Mouse (Mus musculus): Measurements from ENCODE around the gene Hspa1b. TPM values are rescaled to one million over a fixed set of nuclear protein-coding genes. Genes with fewer than 3 reads are reported as not detected.
A peak's percentile ranks its signal among the peaks of the same experiment; 100 is the strongest.

Hspa1b gene
- polyA plus RNA-seq, 1 experiment from 2014 or later = 0.26 TPM

GRCm38 (mm10) chr17:34913930-34914665 lies 44.9 kb downstream of the Hspa1b start, which contains the start of gene Slc44a4:
Gene Slc44a4, plus strand, starts transcription at chr17:34914466.
- Histone ChIP-seq H3K4me2 (peak within 1 kb of the TSS; percentile 27; the same call in 1 of the 2 replicates), H3K27me3 (no peaks in the 10 kb centered on the region), H3K9me3 (no peaks in the 10 kb centered on the region), H3K4me1 (peaks cover 16% of the 10 kb centered on the region; the same call in 1 of the 2 replicates), H3K27ac (peak within 1 kb of the TSS; percentile 19; the same call in 1 of the 2 replicates), H3K36me3 (peaks cover 49% of the 10 kb centered on the region), H3K9ac (no peak within 1 kb of the TSS), H3K4me3 (no peak within 1 kb of the TSS)
- no peak for ATAC-seq (ENCODE audit: borderline replicate concordance, extremely low read depth, low FRiP score, low TSS enrichment)
- 34% methylated on average over 18 of the region's 18 CpGs for WGBS

GRCm38 (mm10) chr17:34911945-34912351 lies 47.1 kb downstream of the Hspa1b start:
- H3K27ac ChIP-seq = no peak overlapping the region
- H3K4me2 ChIP-seq = no peak overlapping the region
- no peak overlapping the region for H3K9ac ChIP-seq
- no peaks in the 10 kb centered on the region for H3K9me3 ChIP-seq
- H3K36me3 ChIP-seq = peaks cover 70% of the 10 kb centered on the region
- WGBS = 40% methylated on average over 5 of the region's 5 CpGs
- no peak overlapping the region for H3K4me3 ChIP-seq
- no peaks in the 10 kb centered on the region for H3K27me3 ChIP-seq
- peak; percentile 11; the same call in 1 of the 2 replicates for ATAC-seq (ENCODE audit: borderline replicate concordance, extremely low read depth, low FRiP score, low TSS enrichment)
- peaks cover 16% of the 10 kb centered on the region; the same call in 1 of the 2 replicates for H3K4me1 ChIP-seq

GRCm38 (mm10) chr17:34910982-34911381 lies 48.1 kb downstream of the Hspa1b start:
- no peak overlapping the region for H3K27ac ChIP-seq
- no peak overlapping the region for H3K4me2 ChIP-seq
- peaks cover 16% of the 10 kb centered on the region; the same call in 1 of the 2 replicates for H3K4me1 ChIP-seq
- peaks cover 80% of the 10 kb centered on the region for H3K36me3 ChIP-seq
- ATAC-seq (ENCODE audit: borderline replicate concordance, extremely low read depth, low FRiP score, low TSS enrichment) = no peak
- no peak overlapping the region for H3K9ac ChIP-seq
- H3K9me3 ChIP-seq = no peaks in the 10 kb centered on the region
- 80% methylated on average over 10 of the region's 10 CpGs for WGBS
- H3K4me3 ChIP-seq = no peak overlapping the region
- no peaks in the 10 kb centered on the region for H3K27me3 ChIP-seq

Other genes starting within 250 kb of the Hspa1b start
- gene C4b, start 215.4 kb downstream of the Hspa1b start, polyA plus RNA-seq (2015; fragmentation: Nextera tagmentation; extraction: Ambion mirVana) = 0.11 and 0.42 TPM in 2 replicates
- gene Cyp21a1, start 154.7 kb downstream of the Hspa1b start, polyA plus RNA-seq (2015; fragmentation: Nextera tagmentation; extraction: Ambion mirVana) = not detected in 2 replicates
- 32.7 and 33.7 TPM in 2 replicates for gene Stk19, start 122.3 kb downstream of the Hspa1b start, polyA plus RNA-seq (2015; fragmentation: Nextera tagmentation; extraction: Ambion mirVana)
- 63.0 and 63.3 TPM in 2 replicates for gene Dxo, start 122.2 kb downstream of the Hspa1b start, polyA plus RNA-seq (2015; fragmentation: Nextera tagmentation; extraction: Ambion mirVana)
- gene Skiv2l, start 109.0 kb downstream of the Hspa1b start, polyA plus RNA-seq (2015; fragmentation: Nextera tagmentation; extraction: Ambion mirVana) = 50.8 and 54.0 TPM in 2 replicates
- 92.6 and 95.7 TPM in 2 replicates for gene Nelfe, start 108.8 kb downstream of the Hspa1b start, polyA plus RNA-seq (2015; fragmentation: Nextera tagmentation; extraction: Ambion mirVana)
- 2.8 and 3.1 TPM in 2 replicates for gene Cfb, start 96.7 kb downstream of the Hspa1b start, polyA plus RNA-seq (2015; fragmentation: Nextera tagmentation; extraction: Ambion mirVana)
- gene Zbtb12, start 79.8 kb downstream of the Hspa1b start, polyA plus RNA-seq (2015; fragmentation: Nextera tagmentation; extraction: Ambion mirVana) = 2.6 and 2.7 TPM in 2 replicates
- gene Gm20547, start 77.2 kb downstream of the Hspa1b start, polyA plus RNA-seq (2015; fragmentation: Nextera tagmentation; extraction: Ambion mirVana) = not detected in 2 replicates
- 2.6 and 2.9 TPM in 2 replicates for gene C2, start 61.0 kb downstream of the Hspa1b start, polyA plus RNA-seq (2015; fragmentation: Nextera tagmentation; extraction: Ambion mirVana)
- gene Ehmt2, start 60.8 kb downstream of the Hspa1b start, polyA plus RNA-seq (2015; fragmentation: Nextera tagmentation; extraction: Ambion mirVana) = 64.9 and 69.9 TPM in 2 replicates
- gene Slc44a4, start 44.8 kb downstream of the Hspa1b start, polyA plus RNA-seq (2015; fragmentation: Nextera tagmentation; extraction: Ambion mirVana) = 0.94 and 1.5 TPM in 2 replicates
- gene Neu1, start 28.0 kb downstream of the Hspa1b start, polyA plus RNA-seq (2015; fragmentation: Nextera tagmentation; extraction: Ambion mirVana) = 17.3 and 17.9 TPM in 2 replicates
- gene Gm20481, start 10.7 kb upstream of the Hspa1b start, polyA plus RNA-seq (2015; fragmentation: Nextera tagmentation; extraction: Ambion mirVana) = not detected in 2 replicates
- gene Hspa1a, start 12.9 kb upstream of the Hspa1b start, polyA plus RNA-seq (2015; fragmentation: Nextera tagmentation; extraction: Ambion mirVana) = 3.4 and 3.8 TPM in 2 replicates
- gene Hspa1l, start 13.5 kb upstream of the Hspa1b start, polyA plus RNA-seq (2015; fragmentation: Nextera tagmentation; extraction: Ambion mirVana) = 0.45 and 0.79 TPM in 2 replicates
- 210 and 216 TPM in 2 replicates for gene Lsm2, start 22.6 kb upstream of the Hspa1b start, polyA plus RNA-seq (2015; fragmentation: Nextera tagmentation; extraction: Ambion mirVana)
- gene Vars, start 41.7 kb upstream of the Hspa1b start, polyA plus RNA-seq (2015; fragmentation: Nextera tagmentation; extraction: Ambion mirVana) = 128 and 129 TPM in 2 replicates
- gene Vwa7, start 57.3 kb upstream of the Hspa1b start, polyA plus RNA-seq (2015; fragmentation: Nextera tagmentation; extraction: Ambion mirVana) = 0.14 and 0.25 TPM in 2 replicates
- gene Sapcd1, start 68.8 kb upstream of the Hspa1b start, polyA plus RNA-seq (2015; fragmentation: Nextera tagmentation; extraction: Ambion mirVana) = 7.2 and 7.7 TPM in 2 replicates
- 4.4 TPM in 2 replicates for gene Msh5, start 87.5 kb upstream of the Hspa1b start, polyA plus RNA-seq (2015; fragmentation: Nextera tagmentation; extraction: Ambion mirVana)
- gene Clic1, start 90.7 kb upstream of the Hspa1b start, polyA plus RNA-seq (2015; fragmentation: Nextera tagmentation; extraction: Ambion mirVana) = 283 and 300 TPM in 2 replicates
- 330 and 333 TPM in 2 replicates for gene Ddah2, start 99.8 kb upstream of the Hspa1b start, polyA plus RNA-seq (2015; fragmentation: Nextera tagmentation; extraction: Ambion mirVana)
- gene Ly6g6c, start 106.2 kb upstream of the Hspa1b start, polyA plus RNA-seq (2015; fragmentation: Nextera tagmentation; extraction: Ambion mirVana) = 0.36 and 0.39 TPM in 2 replicates
- 0.67 and 0.93 TPM in 2 replicates for gene Mpig6b, start 106.9 kb upstream of the Hspa1b start, polyA plus RNA-seq (2015; fragmentation: Nextera tagmentation; extraction: Ambion mirVana)
- 0.96 and 1.2 TPM in 2 replicates for gene Ly6g6e, start 117.7 kb upstream of the Hspa1b start, polyA plus RNA-seq (2015; fragmentation: Nextera tagmentation; extraction: Ambion mirVana)
- 5.2 and 6.7 TPM in 2 replicates for gene Ly6g6d, start 118.8 kb upstream of the Hspa1b start, polyA plus RNA-seq (2015; fragmentation: Nextera tagmentation; extraction: Ambion mirVana)
- gene Ly6g6f, start 126.4 kb upstream of the Hspa1b start, polyA plus RNA-seq (2015; fragmentation: Nextera tagmentation; extraction: Ambion mirVana) = 0.23 and 0.51 TPM in 2 replicates
- gene Abhd16a, start 130.0 kb upstream of the Hspa1b start, polyA plus RNA-seq (2015; fragmentation: Nextera tagmentation; extraction: Ambion mirVana) = 94.8 and 95.6 TPM in 2 replicates
- not detected in 2 replicates for gene Ly6g5c, start 149.0 kb upstream of the Hspa1b start, polyA plus RNA-seq (2015; fragmentation: Nextera tagmentation; extraction: Ambion mirVana)
- 0.79 and 0.95 TPM in 2 replicates for gene Ly6g5b, start 156.2 kb upstream of the Hspa1b start, polyA plus RNA-seq (2015; fragmentation: Nextera tagmentation; extraction: Ambion mirVana)
- gene Gpank1, start 162.2 kb upstream of the Hspa1b start, polyA plus RNA-seq (2015; fragmentation: Nextera tagmentation; extraction: Ambion mirVana) = 17.7 and 18.0 TPM in 2 replicates
- gene Csnk2b, start 162.8 kb upstream of the Hspa1b start, polyA plus RNA-seq (2015; fragmentation: Nextera tagmentation; extraction: Ambion mirVana) = 265 TPM in 2 replicates
- 9.6 and 9.7 TPM in 2 replicates for gene D17H6S53E, start 167.1 kb upstream of the Hspa1b start, polyA plus RNA-seq (2015; fragmentation: Nextera tagmentation; extraction: Ambion mirVana)
- 1.0 and 3.9 TPM in 2 replicates for gene Apom, start 172.8 kb upstream of the Hspa1b start, polyA plus RNA-seq (2015; fragmentation: Nextera tagmentation; extraction: Ambion mirVana)
- 48.6 and 51.2 TPM in 2 replicates for gene Bag6, start 175.9 kb upstream of the Hspa1b start, polyA plus RNA-seq (2015; fragmentation: Nextera tagmentation; extraction: Ambion mirVana)
- 169 and 179 TPM in 2 replicates for gene Prrc2a, start 205.7 kb upstream of the Hspa1b start, polyA plus RNA-seq (2015; fragmentation: Nextera tagmentation; extraction: Ambion mirVana)
- 6.9 and 9.0 TPM in 2 replicates for gene Aif1, start 216.8 kb upstream of the Hspa1b start, polyA plus RNA-seq (2015; fragmentation: Nextera tagmentation; extraction: Ambion mirVana)
- gene Lst1, start 229.2 kb upstream of the Hspa1b start, polyA plus RNA-seq (2015; fragmentation: Nextera tagmentation; extraction: Ambion mirVana) = 12.1 and 13.0 TPM in 2 replicates
- gene Ltb, start 235.2 kb upstream of the Hspa1b start, polyA plus RNA-seq (2015; fragmentation: Nextera tagmentation; extraction: Ambion mirVana) = 0.65 and 2.2 TPM in 2 replicates
- gene Tnf, start 242.8 kb upstream of the Hspa1b start, polyA plus RNA-seq (2015; fragmentation: Nextera tagmentation; extraction: Ambion mirVana) = 0.16 TPM in 1 of 2 replicates, not detected in the other
- 0.11 and 0.21 TPM in 2 replicates for gene Lta, start 246.1 kb upstream of the Hspa1b start, polyA plus RNA-seq (2015; fragmentation: Nextera tagmentation; extraction: Ambion mirVana)